Mouse (Mus musculus): ENCODE measurements around the gene Tspear.

Gene Tspear

DNA sequence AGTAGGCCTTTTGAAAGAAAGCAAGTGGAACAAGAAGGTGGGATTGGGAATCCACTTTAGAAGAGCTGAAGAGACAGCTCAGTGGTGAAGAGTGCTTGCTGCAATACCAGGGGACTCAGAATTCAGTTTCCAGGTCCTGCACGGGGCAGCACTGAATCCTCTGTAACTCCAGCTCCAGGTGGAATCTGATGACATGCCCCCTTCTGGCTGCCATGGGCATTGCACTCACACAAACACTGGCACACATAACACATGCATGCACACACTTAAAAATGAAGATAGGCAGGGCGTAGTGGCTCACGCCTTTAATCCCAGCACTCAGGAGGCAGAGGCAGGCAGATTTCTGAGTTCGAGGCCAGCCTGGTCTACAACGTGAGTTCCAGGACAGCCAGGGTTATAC is 196.2 kb downstream of the Tspear start:
- DNase-seq: no peak

DNA sequence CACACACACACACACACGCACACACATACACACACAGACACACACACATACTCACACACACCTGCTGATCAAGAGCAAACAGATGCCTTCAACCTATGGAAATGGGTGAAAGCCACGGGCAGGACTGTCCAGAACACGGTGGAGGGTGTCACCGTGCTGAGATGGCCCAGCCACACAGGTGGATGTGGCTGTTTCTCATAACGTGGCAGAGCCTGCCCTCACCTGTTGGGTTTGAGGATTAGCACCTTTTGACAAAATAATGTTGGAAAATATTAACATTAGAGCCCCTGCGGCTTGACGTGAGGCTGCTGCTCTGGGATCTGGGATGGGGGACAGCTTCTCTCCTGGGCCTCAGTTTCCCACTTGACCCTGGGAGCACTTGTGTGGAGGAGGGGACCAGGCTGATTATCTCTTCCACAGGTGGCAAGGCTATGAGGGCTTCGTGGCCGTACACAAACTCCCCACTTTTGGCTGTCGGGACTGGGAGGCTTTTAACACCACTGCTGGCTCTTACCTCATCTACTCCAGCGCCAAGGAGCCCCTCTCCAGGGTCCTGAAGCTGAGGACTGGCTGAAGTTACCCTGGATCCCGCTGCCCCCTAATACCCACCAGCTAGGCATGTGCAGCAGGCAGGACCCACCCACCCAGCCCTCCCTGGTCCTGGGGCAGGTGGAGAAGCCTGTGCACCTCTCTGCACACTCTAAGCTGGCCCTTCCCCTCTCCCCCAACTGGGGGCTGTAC is 199.8 kb downstream of the Tspear start:
- no peak for DNase-seq

DNA sequence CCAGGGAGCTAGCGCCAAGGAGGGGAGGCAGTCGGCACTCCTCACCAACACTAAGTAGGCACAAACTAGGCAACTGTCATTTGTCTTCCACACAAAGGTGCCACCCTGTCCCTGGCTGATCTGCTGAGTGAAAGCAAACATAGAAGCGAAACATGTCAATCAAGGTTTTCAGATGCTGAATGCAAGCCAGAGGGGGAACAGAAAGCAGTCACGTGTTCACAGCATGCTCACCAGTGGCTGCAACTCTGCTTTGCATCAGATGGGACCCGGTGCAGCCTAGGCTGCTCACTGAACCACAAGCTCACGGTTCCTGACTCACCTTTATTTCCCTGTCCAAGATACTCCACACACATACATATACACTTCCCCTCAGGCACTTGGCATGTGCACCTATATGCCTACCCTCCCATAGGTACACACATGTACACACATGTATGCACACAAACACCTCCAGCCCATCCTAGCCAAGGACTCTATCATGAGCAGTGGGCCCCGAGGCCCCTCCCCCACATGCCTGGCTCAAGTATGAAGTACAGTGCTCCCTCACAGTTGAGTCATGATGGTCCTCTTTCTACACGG is 204.7 kb downstream of the Tspear start:
- no peak for DNase-seq

DNA sequence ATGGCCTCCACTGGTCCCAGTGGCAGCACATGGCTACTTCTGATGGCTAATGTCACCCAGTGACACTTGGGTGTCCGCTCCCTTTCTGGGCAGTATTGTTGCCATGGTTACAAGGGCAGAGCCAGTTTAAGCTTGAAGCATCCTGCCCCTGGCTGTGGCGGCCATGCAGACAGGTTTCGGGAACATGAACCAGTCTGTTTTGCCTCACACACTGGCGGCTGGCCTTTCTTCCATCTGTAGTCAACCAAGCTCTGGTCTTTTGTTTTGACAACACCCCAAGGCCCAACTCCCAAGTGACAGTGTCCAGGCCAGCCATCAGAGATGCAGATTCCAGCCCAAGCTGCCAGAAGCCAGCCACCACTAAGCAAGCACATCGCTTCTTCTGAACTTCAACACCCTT is 209.2 kb downstream of the Tspear start:
- no peak for DNase-seq

DNA sequence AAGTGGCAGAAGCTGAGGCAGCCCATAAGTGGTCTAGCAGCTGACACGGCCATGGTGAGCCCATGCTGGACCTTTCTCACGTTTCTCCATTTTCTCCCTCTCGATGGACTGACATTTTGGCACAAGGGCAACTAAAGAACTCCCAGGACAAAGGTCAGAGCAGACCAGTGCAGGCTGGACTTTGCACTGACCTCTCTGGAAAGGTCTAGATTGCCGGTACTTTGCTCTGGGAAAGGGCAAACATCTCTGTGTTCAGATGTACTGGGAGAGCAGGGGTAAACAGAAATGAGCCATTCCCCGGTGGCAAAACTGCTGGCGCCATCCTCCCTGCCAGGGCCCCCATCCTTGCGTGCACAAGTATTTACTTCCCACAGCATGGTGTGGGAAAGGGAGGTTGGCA is 213.8 kb downstream of the Tspear start:
- no peak for DNase-seq

DNA sequence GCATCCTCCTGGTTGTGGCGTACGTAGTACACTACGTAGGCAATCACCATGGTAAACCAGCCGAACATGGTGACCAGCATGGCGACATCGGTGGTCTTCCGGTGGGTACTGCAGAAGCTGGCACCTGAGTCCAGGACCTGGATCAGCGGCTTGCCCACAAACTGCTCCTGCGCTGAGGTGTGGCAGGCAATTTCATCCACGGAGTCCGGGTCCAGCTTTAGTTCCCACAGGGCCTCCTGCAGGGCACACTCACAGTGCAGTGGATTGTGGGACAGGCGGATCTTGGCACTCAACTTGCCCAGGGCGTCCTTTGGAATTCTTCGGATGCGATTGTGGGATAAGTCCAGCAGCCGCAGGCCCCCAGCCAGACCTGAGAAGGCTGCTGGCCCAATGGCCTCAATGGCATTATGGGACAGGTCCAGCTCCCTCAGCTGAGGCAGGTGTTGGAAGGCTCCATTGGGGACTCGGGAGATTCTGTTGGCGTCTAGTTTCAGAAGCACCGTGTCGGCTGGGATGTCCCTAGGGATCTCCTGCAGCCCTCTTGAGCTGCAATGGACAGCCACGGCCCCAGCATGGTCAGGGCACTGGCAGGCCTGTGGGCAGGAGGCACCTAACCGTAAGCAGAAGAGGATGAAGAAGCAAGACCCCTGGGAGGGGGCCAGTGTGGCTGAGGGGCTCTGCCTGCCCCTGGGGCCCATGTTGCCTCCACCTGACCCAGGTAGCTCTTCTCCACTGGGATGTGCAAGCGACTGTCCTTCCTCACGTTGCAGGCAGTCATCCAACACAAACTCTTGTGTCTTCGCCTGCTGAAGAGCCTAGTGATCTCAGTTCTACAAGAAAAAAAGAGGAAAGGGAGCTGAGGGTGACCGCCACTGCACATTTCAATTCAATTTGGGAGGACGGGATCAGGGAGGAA is 214.8 kb downstream of the Tspear start:
- peak; percentile 22 for DNase-seq

DNA sequence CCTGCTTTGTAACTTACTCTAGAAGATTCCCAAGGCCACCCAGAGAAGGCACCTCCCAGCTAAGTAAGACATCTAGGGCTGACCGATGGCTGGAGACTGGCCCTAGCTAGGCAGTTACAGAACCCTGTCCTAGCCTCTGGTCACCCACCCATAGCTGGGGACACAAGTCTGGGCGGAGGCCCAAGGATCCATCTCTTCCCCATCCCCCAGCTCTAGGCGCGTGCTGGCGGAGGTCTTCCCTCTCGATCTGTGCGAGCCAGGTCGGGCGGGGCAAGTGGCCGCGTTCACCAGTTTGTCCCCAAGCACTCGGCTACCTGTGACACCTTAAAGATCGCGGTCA is 215.5 kb downstream of the Tspear start:
- peak; percentile 49 for DNase-seq

DNA sequence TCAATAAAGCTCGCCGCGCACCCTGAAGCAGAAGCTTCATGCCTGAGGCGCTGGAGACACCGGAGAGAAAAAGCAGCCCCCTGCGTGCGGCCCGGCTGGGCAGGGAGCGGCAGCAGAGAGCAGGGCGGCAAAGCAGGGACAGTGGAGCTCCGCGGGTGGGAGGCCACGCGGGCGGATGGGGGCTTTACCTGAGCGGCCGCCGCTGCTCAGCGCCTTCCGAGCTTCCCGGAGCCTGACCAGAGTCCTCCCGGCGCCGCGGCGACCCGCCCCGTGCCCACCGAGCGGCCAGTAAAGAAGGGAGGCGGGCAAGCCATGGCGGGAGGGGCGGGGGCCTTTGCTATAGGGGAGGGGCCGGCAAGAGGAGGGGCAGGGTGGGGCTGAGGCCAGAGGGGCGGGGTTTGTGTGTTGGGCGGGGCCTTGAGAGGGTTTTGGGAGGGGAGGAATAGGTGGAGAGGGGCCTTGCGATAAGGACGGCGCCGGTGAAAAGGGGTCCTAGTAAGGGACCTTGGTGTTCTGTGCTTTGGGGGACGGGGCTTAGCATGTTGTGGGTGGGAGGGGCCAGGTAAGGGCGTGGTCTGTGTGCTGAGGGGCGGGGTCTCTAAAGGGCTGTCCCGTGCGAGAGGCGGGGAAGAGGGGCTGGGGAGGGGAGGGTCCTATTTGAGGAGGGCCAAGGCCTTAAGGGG is 216.0 kb downstream of the Tspear start, which contains the start of gene Lrrc3:
Gene Lrrc3, minus strand, starts transcription at position 326 of the 683 bp plus-strand sequence.
- DNase-seq: peak; percentile 56

DNA sequence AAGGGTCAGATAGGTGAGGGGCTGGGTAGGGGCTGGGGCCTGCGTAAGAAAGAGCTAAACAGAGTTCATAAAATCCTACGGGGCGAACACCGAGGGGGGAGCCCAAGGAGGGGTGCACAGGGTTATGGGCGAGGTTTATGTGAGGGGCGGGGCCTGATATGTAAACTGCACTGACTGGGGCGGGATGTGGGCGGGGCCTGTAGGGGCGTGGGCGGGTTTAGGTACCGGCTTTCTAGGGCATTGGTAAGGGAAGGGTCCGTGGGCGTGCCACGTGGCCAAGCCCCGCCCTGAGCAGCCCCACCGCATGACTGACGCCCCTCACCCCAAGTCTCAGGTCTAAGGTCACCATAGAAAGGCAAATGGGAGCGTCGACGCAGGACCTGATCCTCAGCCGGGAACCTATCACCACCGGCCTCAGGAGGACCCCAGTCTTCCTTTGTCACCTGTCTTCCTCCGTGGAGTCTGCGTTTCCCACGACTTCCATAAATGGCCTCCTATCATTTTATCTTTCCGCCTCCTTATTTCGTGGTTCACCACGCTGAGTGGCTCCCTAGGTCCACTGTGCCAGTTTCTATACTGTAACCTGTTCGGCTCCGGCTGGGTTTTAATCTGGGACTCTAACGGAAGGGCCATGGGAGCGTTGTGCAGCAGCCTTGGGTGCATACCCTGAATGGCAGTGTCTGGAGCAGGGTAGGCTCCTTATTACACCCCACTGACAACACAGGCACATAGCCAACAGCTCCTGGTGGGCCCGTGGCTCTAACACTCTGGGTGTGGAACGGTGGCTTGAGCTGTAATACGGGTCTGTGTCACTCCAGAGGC is 216.7 kb downstream of the Tspear start:
- peak; percentile 25 for DNase-seq

DNA sequence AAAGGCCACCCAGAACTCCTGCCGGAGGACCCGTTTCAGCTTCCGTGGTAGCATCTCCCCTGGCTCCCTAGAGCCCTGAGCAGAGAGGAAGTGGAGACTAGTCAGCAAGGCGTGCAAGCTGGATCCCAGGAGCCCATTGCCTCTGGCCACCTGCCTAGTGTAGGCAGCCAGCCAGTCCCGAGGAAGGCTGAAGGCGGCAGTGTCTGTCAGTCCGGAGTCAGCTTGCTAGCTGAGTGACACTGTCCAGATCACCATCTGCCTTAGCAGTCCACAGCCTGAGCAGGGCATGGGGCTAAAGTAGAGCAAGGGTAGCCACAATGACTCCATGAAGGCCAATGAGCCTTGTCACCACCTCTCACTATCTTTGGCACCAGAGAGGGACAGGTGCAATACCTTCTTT is 226.2 kb downstream of the Tspear start:
- DNase-seq: no peak

DNA sequence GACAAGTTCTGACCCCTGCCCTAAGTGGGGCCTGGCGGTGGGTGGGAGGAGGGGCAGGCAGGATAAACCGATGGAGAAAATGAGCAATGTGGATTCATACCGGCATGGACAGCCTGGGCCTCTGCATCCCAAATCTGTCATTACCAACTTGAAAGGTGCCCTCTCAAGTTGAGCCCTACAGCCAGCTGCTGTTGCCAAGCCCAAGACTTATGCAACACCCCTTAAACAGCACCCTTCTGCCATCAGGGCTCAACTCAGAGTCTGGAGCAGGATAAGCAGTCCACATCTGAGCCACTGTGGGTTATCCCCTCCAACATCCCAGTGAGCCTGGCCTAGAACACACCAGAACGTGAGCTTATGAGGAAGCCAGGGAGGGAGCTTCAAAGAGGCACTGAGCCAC is 226.9 kb downstream of the Tspear start:
- no peak for DNase-seq

DNA sequence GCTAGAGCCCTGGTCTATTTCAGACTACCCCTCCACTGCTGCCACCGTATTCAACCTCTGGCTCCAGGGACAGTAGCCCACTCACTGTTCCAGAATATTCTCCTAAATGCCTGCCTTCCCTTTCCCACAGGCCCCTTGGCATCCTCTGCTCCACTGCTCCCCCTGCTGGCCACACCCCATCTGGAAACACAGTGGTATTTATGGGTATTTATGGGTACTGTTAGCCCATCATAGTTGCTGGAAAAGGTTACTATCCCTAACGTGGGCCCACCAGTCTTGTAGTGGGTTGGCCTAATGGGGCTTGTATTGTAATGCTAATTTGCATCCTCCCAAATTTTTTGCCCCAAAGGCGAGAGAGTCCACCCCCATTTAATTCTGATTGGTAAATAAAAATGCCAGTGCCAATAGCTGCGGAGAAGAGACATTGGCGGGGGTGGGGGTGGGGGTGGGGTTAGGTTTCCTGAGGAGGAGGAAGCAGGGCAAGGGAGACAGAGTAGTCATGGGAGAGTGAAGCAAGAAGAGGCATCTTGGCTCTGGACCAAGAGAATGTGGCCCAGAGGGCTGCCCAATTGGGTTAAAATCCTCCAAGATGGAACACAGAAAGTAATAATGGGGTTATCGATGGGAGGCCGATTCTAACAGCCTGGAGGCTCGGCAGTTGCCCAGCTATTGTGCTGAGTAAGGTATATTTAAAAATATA is 230.4 kb downstream of the Tspear start:
- DNase-seq: peak; percentile 36

DNA sequence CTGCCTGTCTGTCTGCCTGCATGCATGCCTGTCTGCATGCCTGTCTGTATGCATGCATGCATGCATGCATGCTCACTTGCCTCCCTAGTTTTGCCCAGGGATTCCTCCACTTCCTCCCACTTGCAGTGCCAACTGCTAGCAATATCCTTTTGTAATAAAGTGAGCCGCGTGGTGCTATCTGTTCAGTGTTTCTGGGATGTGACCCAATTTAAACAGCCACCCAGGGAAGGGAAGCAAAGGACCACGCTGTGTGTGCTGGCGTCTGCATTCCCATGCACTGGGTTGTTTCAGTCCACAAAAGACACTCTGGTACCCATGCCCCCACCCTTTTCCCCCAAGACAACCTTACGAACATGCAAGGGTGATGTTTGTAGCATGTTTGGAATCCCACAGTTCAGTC is 234.6 kb downstream of the Tspear start:
- DNase-seq: no peak

DNA sequence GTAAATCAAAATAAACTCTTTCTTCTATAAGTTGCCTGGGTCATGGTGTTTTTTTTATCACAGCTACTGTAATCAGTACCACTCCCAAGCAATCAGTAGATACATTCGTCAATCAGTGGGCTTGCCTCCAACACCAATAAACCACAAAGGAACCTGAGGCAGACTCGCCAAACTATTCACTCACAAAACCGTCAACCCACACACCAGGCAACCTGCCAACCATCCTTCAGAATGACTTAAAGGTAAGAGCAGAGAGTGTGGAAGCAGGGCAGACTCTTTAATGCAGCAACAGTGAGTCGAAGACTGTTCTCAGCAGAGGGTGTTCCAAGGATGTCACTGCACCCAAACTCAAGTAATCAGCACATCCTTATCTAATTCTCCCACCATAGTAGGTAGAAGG is 236.3 kb downstream of the Tspear start:
- DNase-seq: no peak

DNA sequence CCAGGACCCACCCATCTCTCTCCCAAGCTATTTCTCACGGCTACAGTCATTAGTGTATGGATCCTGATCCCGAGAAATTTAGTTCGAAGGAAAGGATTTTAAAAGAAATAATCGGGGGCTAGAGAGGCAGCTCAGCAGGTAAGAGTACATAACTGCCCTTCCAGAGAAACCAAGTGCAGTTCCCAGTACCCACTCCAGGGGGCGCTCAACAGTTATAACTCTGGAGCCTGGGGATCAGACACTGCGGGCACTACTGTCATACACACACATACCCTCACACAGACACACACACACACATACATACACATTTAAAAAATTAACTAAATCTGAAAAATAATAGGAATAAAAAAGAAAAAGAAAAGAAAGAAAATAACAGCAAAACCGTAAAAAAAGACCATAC is 239.8 kb downstream of the Tspear start:
- no peak for DNase-seq

DNA sequence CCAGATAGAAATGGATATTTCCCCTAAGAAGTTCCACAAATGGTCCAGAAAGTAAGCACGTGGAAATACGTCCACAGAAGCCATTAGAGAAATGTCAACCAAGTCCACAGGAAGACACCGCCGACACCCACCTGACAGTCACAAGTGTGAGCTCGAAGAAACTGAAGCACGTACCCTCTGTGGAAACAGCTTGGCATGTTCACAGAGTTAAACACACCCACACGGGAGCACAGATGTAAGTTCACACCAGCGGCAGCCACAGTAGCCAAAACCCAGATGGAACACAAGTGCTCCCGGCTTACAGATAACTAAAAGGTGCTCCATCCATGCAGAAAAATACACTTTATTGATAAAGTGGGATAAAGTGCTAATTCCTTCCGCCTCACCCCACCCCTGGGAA is 241.0 kb downstream of the Tspear start:
- no peak for DNase-seq
